Mouse (Mus musculus) lung, postnatal 0 days (tissue): ENCODE measurements at regions not wholly inside any gene's neighbourhood (a gene's known extent, or its start where the extent isn't known, plus 50 kb on each side); places are given as distances from the start of the nearest gene placed in this dataset.

Experiments
- ATAC-seq: fragments of 200-750 bp; cut with Nextera tagmentation; 2 replicates; pipeline ENCODE4 v1.8.0; 2017; ENCODE audit warnings: moderate library complexity
- DNase-seq: peaks from one replicate; pipeline ENCODE4 v3.0.0-alpha.2; 2016; ENCODE audit warnings: low spot score
- H3K27ac ChIP-seq: fragments of 300-500 bp; sonication (generic); 2 replicates; pipeline ENCODE4 v1.5.1; 2014; ENCODE audit warnings: antibody characterized with exemption, mild to moderate bottlenecking, low read length, mixed read lengths
- H3K27me3 ChIP-seq: fragments of 300-500 bp; sonication (generic); replicated peaks from 2 replicates; pipeline ENCODE4 v1.6.1; 2014; ENCODE audit warnings: low read length, mixed read lengths; ENCODE audit not compliant: insufficient read depth
- H3K36me3 ChIP-seq: fragments of 300-500 bp; sonication (generic); 2 replicates; pipeline ENCODE4 v1.6.1; 2014; ENCODE audit warnings: low read length, mixed read lengths; ENCODE audit not compliant: insufficient read depth
- H3K4me1 ChIP-seq: fragments of 300-500 bp; sonication (generic); 2 replicates; pipeline ENCODE4 v1.6.1; 2014; ENCODE audit warnings: antibody characterized with exemption, low read depth, low read length, mixed read lengths; ENCODE audit not compliant: insufficient read depth
- H3K4me2 ChIP-seq: fragments of 300-500 bp; sonication (generic); replicated peaks from 2 replicates; pipeline ENCODE4 v1.6.1; 2014; ENCODE audit warnings: low read depth, mild to moderate bottlenecking, low read length, moderate library complexity, mixed read lengths
- H3K4me3 ChIP-seq: fragments of 300-500 bp; sonication (generic); 2 replicates; pipeline ENCODE4 v1.5.1; 2014; ENCODE audit warnings: low read depth, low read length
- H3K9ac ChIP-seq: fragments of 300-500 bp; sonication (generic); replicated peaks from 2 replicates; pipeline ENCODE4 v1.6.1; 2014; ENCODE audit warnings: low read depth, mild to moderate bottlenecking
- H3K9me3 ChIP-seq: fragments of 300-500 bp; sonication (generic); 2 replicates; pipeline ENCODE4 v1.6.1; 2016; ENCODE audit warnings: low read length, mixed read lengths
- CTCF ChIP-seq: IDR thresholded peaks from 2 replicates; pipeline ENCODE4 v1.5.1; 2016; ENCODE audit warnings: antibody characterized with exemption, mild to moderate bottlenecking
- EP300 ChIP-seq: IDR thresholded peaks from 2 replicates; pipeline ENCODE4 v1.6.1; 2016; ENCODE audit warnings: antibody characterized with exemption, mild to moderate bottlenecking, control low read depth
- WGBS: fragments of 180-500 bp; shearing (Covaris S2); extraction: QIAGEN DNeasy Blood & Tissue Kit; methylation state at CpG from one replicate; pipeline ENCODE4 v1.1.7; 2014; 5-methylcytosine and 5-hydroxymethylcytosine counted together

DNA sequence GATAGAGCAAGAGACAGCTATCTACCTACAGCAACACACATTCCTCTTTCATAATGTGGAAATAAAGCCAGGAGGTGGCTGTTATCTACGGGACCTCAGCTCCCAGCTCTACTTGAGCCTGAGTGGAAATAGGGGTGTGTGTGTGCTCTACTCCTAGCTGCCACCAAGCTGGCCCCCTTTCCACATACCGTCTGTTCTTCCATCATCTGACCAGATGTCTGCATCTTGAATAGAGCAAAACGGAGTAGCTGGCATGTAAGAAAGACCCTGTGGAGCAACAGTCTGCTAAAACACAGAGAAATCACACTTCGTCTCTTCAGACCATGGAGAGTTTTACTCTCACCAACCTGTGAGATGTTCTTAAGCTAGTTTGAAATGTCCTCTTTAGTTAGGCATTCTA, 454.9 kb downstream of the 1700129C05Rik start:
- ATAC-seq (no peak), DNase-seq (no peak)
- Histone ChIP-seq H3K9ac (no peak overlapping the region), H3K9me3 (no peaks in the 10 kb centered on the region), H3K4me2 (no peak overlapping the region), H3K4me1 (no peaks in the 10 kb centered on the region), H3K27ac (no peak overlapping the region), H3K27me3 (no peaks in the 10 kb centered on the region), H3K36me3 (no peaks in the 10 kb centered on the region), H3K4me3 (no peak overlapping the region)
- TF ChIP-seq CTCF = no peak
- TF ChIP-seq EP300 = no peak
- WGBS = 77% methylated on average over 4 of the region's 4 CpGs

DNA sequence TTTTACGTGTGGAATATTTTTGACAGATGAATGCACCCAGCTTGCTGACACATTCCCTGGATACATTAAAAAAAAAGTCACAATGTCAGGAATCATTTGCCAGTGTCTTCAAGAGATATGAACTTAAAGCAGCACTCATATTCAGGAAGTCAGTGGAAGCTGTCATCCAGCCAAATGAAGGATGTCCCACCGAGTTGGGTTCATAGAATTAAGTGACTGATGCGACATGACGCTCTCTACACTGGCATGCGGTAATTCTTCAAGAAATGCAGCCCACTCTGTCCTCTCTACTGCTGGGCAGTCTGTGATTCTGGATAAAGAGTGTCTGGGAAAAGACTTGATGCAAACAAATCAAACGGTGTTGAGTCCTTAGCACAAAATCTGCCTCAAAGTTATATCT, 463.9 kb downstream of the 1700129C05Rik start:
- no peak overlapping the region for H3K9ac ChIP-seq
- no peaks in the 10 kb centered on the region for H3K9me3 ChIP-seq
- DNase-seq (no peak), ATAC-seq (no peak)
- H3K4me3 ChIP-seq = no peak overlapping the region
- no peaks in the 10 kb centered on the region for H3K4me1 ChIP-seq
- 48% methylated on average over 6 of the region's 6 CpGs for WGBS
- H3K4me2 ChIP-seq = no peak overlapping the region
- H3K27me3 ChIP-seq = no peaks in the 10 kb centered on the region
- H3K27ac ChIP-seq = no peak overlapping the region
- no peak for TF ChIP-seq CTCF
- TF ChIP-seq EP300 = no peak
- no peaks in the 10 kb centered on the region for H3K36me3 ChIP-seq

DNA sequence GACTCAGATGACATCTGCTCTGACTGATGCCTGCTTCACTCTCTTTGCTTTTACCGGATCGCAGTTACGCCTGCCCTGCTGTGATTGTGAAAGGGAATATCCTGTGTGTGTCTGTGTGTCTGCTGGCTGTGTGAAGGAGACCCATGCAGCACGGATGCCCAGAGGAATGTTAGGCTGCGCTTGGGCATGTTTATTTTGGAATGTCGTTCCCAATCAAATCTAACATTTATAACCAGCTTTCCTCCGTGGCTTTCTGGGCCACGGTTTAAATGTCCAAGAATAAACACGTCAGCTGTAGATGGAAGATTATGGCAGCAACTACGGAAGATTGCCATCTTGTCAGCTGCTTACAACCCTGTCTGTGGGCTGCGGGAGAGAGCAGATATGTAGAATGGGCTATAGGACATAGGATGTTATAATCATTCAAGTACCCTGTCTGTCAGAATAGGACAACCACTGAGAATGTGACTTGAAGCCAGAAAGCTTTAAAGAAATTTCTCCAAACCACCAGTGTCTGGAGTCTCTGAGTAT, 464.5 kb downstream of the 1700129C05Rik start:
- TF ChIP-seq CTCF (no peak), EP300 (no peak)
- Histone ChIP-seq H3K9me3 (no peaks in the 10 kb centered on the region), H3K4me1 (no peaks in the 10 kb centered on the region), H3K36me3 (no peaks in the 10 kb centered on the region), H3K4me2 (no peak overlapping the region), H3K27me3 (no peaks in the 10 kb centered on the region), H3K27ac (no peak overlapping the region), H3K9ac (no peak overlapping the region), H3K4me3 (no peak overlapping the region)
- 23% methylated on average over 11 of the region's 11 CpGs for WGBS
- DNase-seq (no peak), ATAC-seq (no peak)

DNA sequence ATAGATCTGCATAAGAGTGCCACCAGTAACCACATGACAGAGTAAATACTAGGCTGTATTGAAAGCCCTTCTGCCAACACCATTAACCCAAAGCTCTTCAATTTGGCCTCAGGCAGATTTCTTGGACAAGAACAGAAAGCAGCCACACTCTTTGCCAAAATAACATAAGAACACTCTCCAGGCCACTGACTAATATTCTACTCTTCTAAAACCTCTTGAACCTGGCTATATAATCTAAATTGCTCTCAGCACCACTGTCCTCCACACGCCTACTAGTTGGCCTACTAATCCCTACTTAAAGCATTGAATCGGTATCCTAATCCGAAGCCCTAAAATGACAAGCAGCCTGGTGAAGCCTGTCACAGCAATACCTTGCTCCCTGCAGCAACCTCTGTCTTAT, 467.5 kb downstream of the 1700129C05Rik start:
- Histone ChIP-seq H3K4me2 (no peak overlapping the region), H3K4me3 (no peak overlapping the region), H3K4me1 (no peaks in the 10 kb centered on the region), H3K9ac (no peak overlapping the region), H3K27me3 (no peaks in the 10 kb centered on the region), H3K9me3 (no peaks in the 10 kb centered on the region), H3K36me3 (no peaks in the 10 kb centered on the region), H3K27ac (no peak overlapping the region)
- TF ChIP-seq EP300 (no peak), CTCF (no peak)
- 88% methylated on average over 3 of the region's 3 CpGs for WGBS
- DNase-seq (no peak), ATAC-seq (no peak)

DNA sequence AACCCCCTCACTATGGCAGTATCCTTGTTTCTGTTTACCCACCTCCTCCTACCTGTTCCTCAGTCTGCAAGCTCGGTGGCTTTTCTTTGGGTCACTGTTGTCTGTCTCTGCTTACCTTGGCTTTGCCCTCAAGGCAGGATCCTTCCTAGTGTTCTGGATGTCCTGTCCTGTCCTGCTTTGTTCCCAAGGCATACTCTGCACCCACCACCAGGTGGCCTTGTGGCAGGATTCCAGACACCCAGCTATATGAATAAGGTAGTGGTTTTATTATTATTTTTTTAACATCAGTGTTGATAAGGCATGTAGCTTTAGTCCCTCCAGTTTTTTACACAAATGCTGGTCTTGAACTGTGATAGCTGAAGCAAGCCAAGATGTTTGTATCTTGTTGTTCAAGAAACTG, 478.7 kb downstream of the 1700129C05Rik start:
- no peak for DNase-seq
- Histone ChIP-seq H3K27me3 (no peaks in the 10 kb centered on the region), H3K4me1 (no peaks in the 10 kb centered on the region), H3K9me3 (no peaks in the 10 kb centered on the region), H3K36me3 (no peaks in the 10 kb centered on the region), H3K4me3 (no peak overlapping the region), H3K4me2 (no peak overlapping the region), H3K27ac (no peak overlapping the region), H3K9ac (no peak overlapping the region)
- WGBS = 27% methylated on average over 1 of the region's 1 CpGs
- no peak for TF ChIP-seq EP300
- peak; percentile 53 for TF ChIP-seq CTCF
- no peak for ATAC-seq

DNA sequence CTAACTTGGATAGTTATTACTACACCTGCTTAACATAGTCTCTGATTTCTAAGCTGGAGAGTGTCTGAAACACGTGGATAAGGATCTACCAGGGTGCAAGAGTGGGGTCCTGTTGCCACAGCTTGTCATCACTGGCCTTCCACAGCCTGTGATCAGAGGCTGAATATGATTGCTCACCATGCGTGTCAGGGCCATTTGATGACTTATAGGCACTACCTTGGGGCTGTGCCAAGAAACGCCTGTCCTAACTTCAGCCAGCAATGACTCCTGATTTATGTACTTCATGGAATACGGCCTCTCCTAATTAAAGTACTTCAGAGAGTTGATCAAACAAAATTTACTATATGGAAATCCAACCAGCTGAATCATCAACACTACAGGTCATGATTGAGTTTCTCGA, 480.1 kb downstream of the 1700129C05Rik start:
- H3K36me3 ChIP-seq = no peaks in the 10 kb centered on the region
- H3K9ac ChIP-seq = no peak overlapping the region
- H3K27ac ChIP-seq = no peak overlapping the region
- DNase-seq (no peak), ATAC-seq (no peak)
- no peak overlapping the region for H3K4me3 ChIP-seq
- WGBS = 43% methylated on average over 5 of the region's 5 CpGs
- H3K4me1 ChIP-seq = no peaks in the 10 kb centered on the region
- no peak overlapping the region for H3K4me2 ChIP-seq
- no peaks in the 10 kb centered on the region for H3K9me3 ChIP-seq
- TF ChIP-seq CTCF (no peak), EP300 (no peak)
- H3K27me3 ChIP-seq = no peaks in the 10 kb centered on the region

DNA sequence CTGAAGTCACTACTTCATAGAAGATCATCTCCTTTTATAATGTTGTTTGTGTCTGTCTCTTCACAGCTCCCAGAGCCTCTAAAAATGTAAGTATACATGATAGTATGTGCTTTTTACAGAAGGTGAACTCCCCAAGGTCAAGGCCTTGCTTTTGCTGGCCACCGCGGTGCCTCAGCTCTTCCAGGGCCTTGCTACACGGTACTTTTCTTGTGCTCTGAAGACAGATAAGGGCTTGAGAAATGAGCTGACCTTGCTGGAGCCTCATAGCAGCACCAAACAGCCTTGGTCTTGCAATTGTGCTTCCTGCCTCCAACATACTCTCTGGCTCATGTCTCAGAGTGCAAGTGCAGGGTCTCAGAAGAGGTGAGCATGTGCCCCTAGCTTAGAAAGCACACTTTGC, 481.3 kb downstream of the 1700129C05Rik start:
- Histone ChIP-seq H3K4me3 (no peak overlapping the region), H3K9me3 (no peaks in the 10 kb centered on the region), H3K27ac (no peak overlapping the region), H3K36me3 (no peaks in the 10 kb centered on the region), H3K9ac (no peak overlapping the region), H3K4me2 (no peak overlapping the region), H3K4me1 (no peaks in the 10 kb centered on the region), H3K27me3 (no peaks in the 10 kb centered on the region)
- 37% methylated on average over 3 of the region's 3 CpGs for WGBS
- TF ChIP-seq CTCF (no peak), EP300 (no peak)
- ATAC-seq (no peak), DNase-seq (no peak)
